Mouse (Mus musculus): ENCODE data around the gene Gm614. TPM values are rescaled to one million over a fixed set of nuclear protein-coding genes. Genes with fewer than 3 reads are reported as not detected.

The Gm614 gene
- total and polyA plus RNA-seq, 3 experiments, result not detected

DNA sequence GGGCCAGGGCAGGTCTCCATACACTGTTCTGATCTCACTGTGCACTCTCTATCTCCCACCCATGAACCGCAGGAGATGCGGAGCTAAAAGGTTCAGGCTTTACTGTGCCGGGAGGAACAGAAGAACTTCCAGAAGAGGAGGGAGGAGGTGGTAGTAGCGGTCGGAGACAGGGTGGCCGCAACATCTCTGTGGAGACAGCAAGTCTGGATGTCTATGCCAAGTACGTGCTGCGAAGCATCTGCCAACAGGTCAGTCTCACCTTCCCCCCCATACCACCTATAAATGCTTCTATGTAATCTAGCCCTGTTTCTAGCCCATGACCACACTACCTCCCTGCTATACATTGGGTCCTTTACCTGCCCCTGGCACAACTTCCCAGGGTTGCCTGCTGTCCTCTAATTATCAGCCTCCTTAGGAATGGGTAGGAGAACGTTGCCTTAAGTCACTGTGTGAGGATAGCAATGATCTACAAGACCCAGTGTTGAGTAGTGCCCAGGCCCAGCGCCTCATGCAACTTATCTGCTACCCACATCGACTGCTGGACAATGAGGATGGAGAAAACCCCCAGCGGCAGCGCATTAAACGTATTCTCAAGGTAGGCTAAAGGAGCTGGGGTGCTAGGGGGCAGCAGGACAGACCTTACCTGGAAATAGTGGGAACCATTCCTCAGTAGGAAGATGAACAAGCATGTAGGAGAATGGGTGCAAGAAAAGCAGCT, 22.3 kb upstream of the Gm614 start:
- no peak for TF ChIP-seq EP300 (IDR thresholded peaks at IDR 0.05; ENCODE audit: insufficient read depth, low read depth, low read length)
- TF ChIP-seq CTCF (IDR thresholded peaks at IDR 0.05), result no peak
- no peak for TF ChIP-seq POLR2A (IDR thresholded peaks at IDR 0.05; ENCODE audit: insufficient read depth, low read depth, low read length)
- WGBS, result 86% methylated on average over 14 of the region's 14 CpGs
- Histone ChIP-seq H3K79me2 (replicated peaks; ENCODE audit: control insufficient read depth, insufficient read depth, low read length) (no peaks in the 10 kb centered on the region), H3K36me3 (ENCODE audit: control insufficient read depth, insufficient read depth, low read length) (no peaks in the 10 kb centered on the region; the same call in 1 of the 2 replicates), H3K4me3 (no peak overlapping the region), H3K9ac (ENCODE audit: low read depth, low read length) (no peak overlapping the region), H3K4me1 (ENCODE audit: control insufficient read depth, insufficient read depth, low read length) (no peaks in the 10 kb centered on the region), H3K27me3 (ENCODE audit: control insufficient read depth, insufficient read depth, low read length) (no peaks in the 10 kb centered on the region), H3K27ac (no peak overlapping the region)
- intact Hi-C loops (cut with DNase I), result loop anchor here (5.0 kb wide), 1 partner anchor 154 kb away; no protein-coding TSS in a partner anchor
- no peak for DNase-seq

DNA sequence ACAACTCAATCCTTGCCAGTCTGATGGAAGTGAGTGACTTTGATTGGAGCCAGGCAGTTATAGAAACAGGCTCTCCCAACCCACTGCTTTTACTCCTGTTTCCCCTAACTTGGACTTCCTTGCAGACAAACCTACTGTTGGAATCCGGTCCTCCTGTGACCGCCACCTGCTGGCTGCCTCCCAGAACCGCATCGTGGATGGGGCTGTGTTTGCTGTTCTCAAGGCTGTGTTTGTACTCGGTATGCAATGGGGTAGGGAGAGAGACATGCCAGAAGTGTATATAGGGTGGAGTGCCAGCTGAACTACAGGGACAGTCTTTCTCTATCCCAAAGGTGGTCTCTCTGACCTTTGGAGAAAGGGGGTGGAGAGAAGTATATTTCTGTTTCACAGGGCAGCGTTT, 21.7 kb upstream of the Gm614 start:
- Histone ChIP-seq H3K4me3 (no peak overlapping the region), H3K4me1 (ENCODE audit: control insufficient read depth, insufficient read depth, low read length) (no peaks in the 10 kb centered on the region), H3K27me3 (ENCODE audit: control insufficient read depth, insufficient read depth, low read length) (no peaks in the 10 kb centered on the region), H3K79me2 (replicated peaks; ENCODE audit: control insufficient read depth, insufficient read depth, low read length) (no peaks in the 10 kb centered on the region), H3K9ac (ENCODE audit: low read depth, low read length) (no peak overlapping the region), H3K36me3 (ENCODE audit: control insufficient read depth, insufficient read depth, low read length) (no peaks in the 10 kb centered on the region; the same call in 1 of the 2 replicates), H3K27ac (no peak overlapping the region)
- DNase-seq, result peak; percentile 35 to 52
- whole genome bisulfite sequencing, result 25% methylated on average over 6 of the region's 6 CpGs
- intact Hi-C loops (cut with DNase I), result loop anchor here (5.0 kb wide), 1 partner anchor 153 kb away; no protein-coding TSS in a partner anchor
- TF ChIP-seq CTCF (IDR thresholded peaks at IDR 0.05) (peak; percentile 75), POLR2A (IDR thresholded peaks at IDR 0.05; ENCODE audit: insufficient read depth, low read depth, low read length) (no peak)

DNA sequence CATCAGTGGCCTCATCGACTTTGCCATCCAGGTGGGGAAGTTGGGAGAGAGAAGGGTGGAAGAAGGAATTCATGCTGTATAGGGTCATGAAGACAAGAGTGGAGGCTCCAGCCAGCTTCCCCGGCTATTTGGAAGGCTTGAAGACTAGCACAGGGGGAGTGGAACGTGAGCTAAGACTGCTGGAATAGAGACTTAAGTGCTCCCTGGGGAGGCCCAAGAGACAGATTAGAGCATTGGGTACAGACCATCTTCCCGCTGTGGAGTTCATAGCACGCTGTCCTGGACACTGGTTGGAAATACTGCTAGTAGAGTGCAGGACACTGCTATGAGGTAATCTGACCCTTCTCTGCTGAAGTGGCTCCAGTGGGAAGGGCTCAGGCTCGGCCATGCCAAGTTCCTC, 19.0 kb upstream of the Gm614 start:
- H3K9ac ChIP-seq (ENCODE audit: low read depth, low read length), result no peak overlapping the region
- H3K79me2 ChIP-seq (replicated peaks; ENCODE audit: control insufficient read depth, insufficient read depth, low read length), result no peaks in the 10 kb centered on the region
- DNase-seq, result no peak
- H3K4me1 ChIP-seq (ENCODE audit: control insufficient read depth, insufficient read depth, low read length), result no peaks in the 10 kb centered on the region
- 68% methylated on average over 6 of the region's 6 CpGs for WGBS
- H3K4me3 ChIP-seq, result no peak overlapping the region
- no peaks in the 10 kb centered on the region for H3K27me3 ChIP-seq (ENCODE audit: control insufficient read depth, insufficient read depth, low read length)
- no peak overlapping the region for H3K27ac ChIP-seq
- intact Hi-C loops (cut with DNase I), result no loop called here
- no peaks in the 10 kb centered on the region for H3K36me3 ChIP-seq (ENCODE audit: control insufficient read depth, insufficient read depth, low read length)
- no peak for TF ChIP-seq CTCF (IDR thresholded peaks at IDR 0.05)
- TF ChIP-seq EP300 (IDR thresholded peaks at IDR 0.05; ENCODE audit: insufficient read depth, low read depth, low read length), result no peak
- no peak for TF ChIP-seq POLR2A (IDR thresholded peaks at IDR 0.05; ENCODE audit: insufficient read depth, low read depth, low read length)

DNA sequence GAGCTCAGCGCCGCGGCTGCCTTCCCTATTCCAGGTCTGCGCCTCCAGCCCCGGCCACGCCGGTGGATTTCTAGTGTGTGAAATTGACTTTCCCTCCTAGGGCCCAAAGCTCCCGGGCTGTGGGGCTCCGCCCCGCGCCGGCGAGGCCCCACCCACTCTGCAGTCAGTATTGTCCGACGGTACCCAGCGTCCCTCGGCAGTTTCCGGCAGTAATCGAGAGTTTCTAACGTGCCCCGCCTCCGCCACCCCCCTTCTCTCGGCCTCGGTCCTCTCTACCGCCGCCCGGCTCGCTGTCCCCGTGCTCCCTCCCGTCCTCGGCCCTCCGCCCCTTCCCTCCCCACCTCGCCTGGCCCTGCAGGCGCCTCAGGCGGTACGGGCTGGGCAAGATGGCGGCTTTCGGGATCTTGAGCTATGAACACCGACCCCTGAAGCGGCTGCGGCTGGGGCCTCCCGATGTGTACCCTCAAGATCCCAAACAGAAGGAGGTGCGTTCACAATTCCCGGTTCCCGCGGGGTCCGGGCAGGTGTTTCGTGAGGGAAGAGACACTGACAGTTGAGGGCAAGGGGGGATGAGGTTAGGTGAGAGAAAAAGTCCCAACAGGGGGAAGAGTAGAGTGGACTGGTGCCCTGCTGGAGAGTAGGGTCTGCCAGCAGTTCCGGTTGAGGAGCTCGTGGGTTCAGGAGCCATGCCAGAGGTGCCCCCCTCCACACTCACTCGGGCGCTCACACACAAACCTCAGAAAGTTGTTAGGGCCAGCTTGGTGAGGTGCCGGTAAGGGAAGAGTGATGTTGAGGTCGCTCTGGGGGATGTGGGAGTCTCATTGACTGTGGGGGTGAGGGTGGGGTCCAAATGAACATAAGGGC, 10.3 kb upstream of the Gm614 start, which contains the start of gene Med12:
Med12 (plus strand) TSS at position 156 of the 864 bp plus-strand sequence.
- Histone ChIP-seq H3K27me3 (ENCODE audit: control insufficient read depth, insufficient read depth, low read length) (no peaks in the 10 kb centered on the region), H3K36me3 (ENCODE audit: control insufficient read depth, insufficient read depth, low read length) (no peaks in the 10 kb centered on the region), H3K9ac (ENCODE audit: low read depth, low read length) (peak within 1 kb of the TSS; percentile 57), H3K27ac (peak within 1 kb of the TSS; percentile 80), H3K4me1 (ENCODE audit: control insufficient read depth, insufficient read depth, low read length) (peaks cover 2% of the 10 kb centered on the region; the same call in 1 of the 2 replicates), H3K4me3 (peak within 1 kb of the TSS; percentile 63), H3K79me2 (replicated peaks; ENCODE audit: control insufficient read depth, insufficient read depth, low read length) (no peaks in the 10 kb centered on the region)
- DNase-seq, result peak; percentile 90 to 94
- intact Hi-C loops (cut with DNase I), result loop anchor here (2.0 to 5.0 kb wide), 4 partner anchors 19 to 142 kb away; partner anchors contain the start of genes Foxo4 and Snx12
- TF ChIP-seq POLR2A (IDR thresholded peaks at IDR 0.05; ENCODE audit: insufficient read depth, low read depth, low read length) (no peak), CTCF (IDR thresholded peaks at IDR 0.05) (no peak), EP300 (IDR thresholded peaks at IDR 0.05; ENCODE audit: insufficient read depth, low read depth, low read length) (no peak)
- WGBS, result 17% methylated on average over 54 of the region's 54 CpGs

DNA sequence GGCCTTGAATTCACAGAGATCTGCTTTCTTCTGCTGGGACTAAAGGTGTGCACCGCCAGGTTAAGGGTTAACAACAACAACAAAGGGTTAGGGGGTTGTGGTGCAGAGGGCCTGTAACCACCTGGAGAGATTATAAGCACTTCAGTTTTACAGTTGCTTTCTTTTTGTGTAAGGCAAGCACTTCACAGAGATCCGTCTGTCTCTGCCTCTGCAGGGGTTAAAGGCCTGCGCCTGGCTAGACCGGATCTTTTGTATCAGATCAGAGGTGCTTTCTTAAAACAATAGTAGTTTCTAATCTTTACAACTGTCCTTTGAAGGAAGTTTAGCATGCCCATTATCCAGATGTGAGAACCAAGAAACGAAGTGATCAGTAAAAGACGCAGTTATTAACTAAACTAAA, 9.6 kb upstream of the Gm614 start:
- Histone ChIP-seq H3K79me2 (replicated peaks; ENCODE audit: control insufficient read depth, insufficient read depth, low read length) (no peaks in the 10 kb centered on the region), H3K27me3 (ENCODE audit: control insufficient read depth, insufficient read depth, low read length) (no peaks in the 10 kb centered on the region), H3K4me3 (peak overlapping the region; percentile 63), H3K4me1 (ENCODE audit: control insufficient read depth, insufficient read depth, low read length) (peaks cover 2% of the 10 kb centered on the region; the same call in 1 of the 2 replicates), H3K9ac (ENCODE audit: low read depth, low read length) (no peak overlapping the region), H3K27ac (peak overlapping the region; percentile 51; the same call in 1 of the 2 replicates), H3K36me3 (ENCODE audit: control insufficient read depth, insufficient read depth, low read length) (no peaks in the 10 kb centered on the region)
- no peak for DNase-seq
- 29% methylated on average over 6 of the region's 6 CpGs for WGBS
- intact Hi-C loops (cut with DNase I), result loop anchor here (2.0 to 5.0 kb wide), 4 partner anchors 19 to 141 kb away; partner anchors contain the start of genes Foxo4 and Snx12
- no peak for TF ChIP-seq CTCF (IDR thresholded peaks at IDR 0.05)

Data from heart, adult 2 months (tissue).